Mouse (Mus musculus): ENCODE measurements at regions not wholly inside any gene's neighbourhood (a gene's known extent, or its start where the extent isn't known, plus 50 kb on each side); places are given as distances from the start of the nearest gene placed in this dataset.
A peak's percentile ranks its signal among the peaks of the same experiment; 100 is the strongest.

DNA sequence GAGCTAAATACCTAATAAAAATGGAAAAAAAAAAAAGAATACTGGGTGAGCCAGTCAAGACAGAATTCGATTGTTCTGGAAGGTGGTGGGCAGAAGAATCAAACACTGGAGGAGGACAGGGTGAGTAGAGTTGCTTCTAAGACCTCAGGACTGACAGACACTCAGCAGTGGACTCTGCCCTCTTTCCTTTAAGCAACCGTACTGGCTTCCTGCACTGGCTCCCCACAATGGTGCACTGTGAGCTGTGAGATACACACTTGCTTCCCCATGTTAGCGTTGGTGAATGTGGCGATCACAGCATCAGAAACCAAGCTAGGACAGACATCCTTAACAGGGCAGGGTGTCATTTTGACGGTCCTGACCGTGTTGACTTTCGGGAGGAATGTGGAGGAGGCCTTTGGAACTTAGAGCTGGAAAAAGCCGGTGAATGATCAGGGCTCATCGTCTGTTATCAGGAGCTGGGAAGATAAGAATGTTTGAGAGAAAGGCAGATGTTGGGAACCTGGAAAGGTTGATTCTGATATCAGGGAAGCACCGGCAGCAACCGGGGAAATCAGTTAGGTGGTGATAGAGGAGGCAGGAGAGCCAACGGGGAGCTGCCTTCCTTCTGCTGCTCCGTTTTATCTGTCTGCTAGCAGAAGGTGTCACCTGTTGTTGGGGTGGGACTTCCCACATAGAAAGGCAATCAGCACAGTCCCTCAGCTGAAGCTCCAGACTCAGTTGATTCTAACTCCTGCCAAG, 254.8 kb downstream of the Ajap1 start:
- no peak for DNase-seq (ENCODE audit: low spot score)

DNA sequence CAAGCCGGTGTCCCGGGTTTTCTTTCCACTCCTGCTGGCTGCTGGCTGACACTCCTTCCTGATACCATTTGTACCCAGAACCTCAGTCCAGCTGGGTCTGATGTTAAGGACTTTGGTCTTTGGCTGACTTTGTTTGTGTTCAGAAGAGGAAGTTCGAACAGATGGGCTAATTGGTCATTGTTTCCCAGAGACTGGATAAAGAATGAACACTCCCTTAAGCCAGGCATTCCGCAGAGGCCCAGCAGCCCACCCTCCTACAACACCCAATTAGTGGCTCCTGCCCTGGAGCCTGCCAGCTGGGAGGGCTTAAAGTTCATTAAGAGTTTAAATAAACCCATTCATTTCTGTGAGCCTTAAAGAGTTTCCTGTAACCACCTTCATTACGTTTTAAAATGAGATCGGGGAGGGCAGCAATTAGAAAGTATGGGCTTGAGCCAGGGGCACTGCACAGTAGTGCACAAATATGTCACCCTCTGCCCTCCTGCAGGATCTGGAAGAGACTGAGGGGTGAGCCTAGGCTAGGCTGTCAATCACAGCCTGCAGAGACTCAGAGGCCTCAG, 257.9 kb downstream of the Ajap1 start:
- DNase-seq (ENCODE audit: low spot score), result no peak

DNA sequence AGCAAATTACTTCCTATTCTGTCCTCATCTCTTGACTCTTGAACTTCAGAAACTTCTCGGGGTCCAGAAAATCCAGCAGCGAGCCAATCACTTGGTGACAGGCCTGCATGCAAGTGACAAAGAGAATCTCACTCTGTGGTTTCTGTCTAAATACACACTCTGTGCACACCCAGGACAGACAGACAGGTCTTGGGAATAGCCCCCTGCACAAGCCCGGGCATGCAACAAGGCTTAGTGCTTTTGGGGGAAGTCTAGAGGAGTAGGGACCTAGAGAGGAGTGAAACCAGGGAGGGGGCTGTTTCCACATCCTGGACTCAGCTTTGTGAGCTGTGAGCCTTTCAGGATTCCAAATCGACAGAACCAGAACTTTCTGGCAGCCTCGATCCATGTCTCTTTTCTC, 259.6 kb downstream of the Ajap1 start:
- DNase-seq (ENCODE audit: low spot score), result no peak

DNA sequence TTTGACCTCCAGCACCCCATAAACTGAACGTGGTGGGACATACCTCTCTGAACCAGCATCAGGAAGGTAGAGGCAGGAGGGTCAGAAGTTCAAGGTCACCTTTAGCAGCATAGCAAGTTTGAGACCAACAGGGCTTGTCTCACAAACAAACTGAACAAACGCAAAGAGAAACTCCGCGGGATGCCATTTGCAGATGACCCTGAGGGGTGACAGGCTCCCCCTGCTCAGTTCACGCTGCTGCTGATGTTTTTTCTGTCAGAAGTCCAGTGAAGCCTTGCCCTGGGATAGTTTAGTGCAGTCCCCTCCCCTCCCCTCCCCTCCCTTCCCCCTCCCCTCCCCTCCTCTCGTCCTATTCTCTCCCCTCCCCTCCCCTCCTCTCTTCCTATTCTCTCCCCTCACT, 262.1 kb downstream of the Ajap1 start:
- no peak for DNase-seq (ENCODE audit: low spot score)

DNA sequence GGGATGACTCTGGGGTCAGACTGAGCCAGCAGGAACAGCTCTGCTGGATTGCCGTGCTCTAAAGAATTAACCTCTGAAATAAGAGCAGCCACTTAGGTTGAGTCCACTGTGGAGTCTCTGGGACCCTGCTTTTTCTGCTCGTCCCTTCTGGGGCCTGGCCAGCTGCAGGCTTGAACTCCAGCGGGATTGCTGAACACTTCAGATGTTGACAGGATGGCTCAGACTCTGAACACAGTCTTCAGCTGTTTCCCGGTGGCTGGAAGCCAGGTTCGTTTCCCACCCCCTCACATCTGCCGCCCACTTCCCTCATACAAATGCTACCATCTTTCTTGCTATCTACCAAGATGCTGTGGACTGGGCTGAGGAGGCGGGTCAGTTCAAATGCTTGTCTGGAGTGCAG, 262.5 kb downstream of the Ajap1 start:
- DNase-seq (ENCODE audit: low spot score), result no peak

DNA sequence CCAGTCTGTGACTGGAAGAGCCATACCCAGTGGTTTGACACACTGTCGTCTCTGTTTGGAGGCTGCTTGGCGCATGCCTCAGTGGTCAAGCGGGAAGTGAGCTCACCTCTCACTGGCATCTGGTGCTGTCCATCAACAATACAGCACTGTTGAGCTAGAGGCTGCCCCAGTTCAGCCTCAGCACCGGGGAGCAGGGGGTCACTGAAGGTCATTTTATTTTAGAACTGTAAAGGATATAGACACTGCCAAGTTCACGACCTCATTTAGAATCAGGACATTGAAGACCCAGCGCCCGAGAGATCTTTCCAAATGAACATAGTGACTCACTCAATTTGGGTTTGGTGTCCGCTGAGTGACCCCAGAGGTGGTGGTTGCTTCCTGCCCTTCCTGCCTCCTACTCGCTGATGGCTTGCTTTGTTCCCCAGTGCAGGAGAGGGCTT, 265.1 kb downstream of the Ajap1 start:
- no peak for DNase-seq (ENCODE audit: low spot score)

DNA sequence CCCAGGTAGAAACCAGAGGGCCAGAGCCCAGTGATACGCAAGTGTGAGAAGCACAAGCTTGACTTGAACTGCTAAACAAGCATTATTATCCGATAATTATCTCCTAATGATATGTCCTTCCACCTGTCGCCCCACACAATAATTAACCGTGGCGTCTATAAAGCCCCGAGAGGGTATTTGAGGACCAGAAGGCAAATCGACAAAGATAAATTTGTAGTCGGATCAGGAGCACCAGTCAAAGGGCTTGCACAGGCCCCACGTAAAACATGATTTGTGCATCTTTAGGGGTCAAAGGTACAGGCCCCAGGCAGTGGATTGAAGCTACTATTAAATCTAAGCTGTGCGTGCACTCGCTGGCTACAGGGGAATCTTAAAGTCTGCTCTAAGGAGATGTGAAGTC, 270.5 kb downstream of the Ajap1 start:
- DNase-seq (ENCODE audit: low spot score), result no peak

DNA sequence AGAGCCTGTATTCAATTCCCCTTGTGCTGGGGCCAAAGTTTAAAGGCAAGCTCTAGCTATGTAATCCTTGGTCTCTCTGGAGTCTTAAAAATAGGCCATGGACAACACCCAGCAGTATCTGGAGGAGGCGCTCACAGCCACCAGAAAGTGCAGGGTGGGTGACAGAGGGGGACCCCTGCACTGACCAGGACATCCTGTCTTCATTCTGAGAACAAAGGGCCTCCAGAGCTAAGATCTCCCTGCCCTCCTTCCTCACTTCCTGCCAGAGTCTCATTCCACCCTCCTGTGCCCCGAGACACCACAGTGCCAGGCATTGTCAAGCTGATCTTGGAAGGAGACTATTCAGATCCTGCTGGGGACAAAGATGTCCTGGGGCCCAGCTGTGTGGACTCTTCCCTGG, 273.8 kb downstream of the Ajap1 start:
- no peak for DNase-seq (ENCODE audit: low spot score)

DNA sequence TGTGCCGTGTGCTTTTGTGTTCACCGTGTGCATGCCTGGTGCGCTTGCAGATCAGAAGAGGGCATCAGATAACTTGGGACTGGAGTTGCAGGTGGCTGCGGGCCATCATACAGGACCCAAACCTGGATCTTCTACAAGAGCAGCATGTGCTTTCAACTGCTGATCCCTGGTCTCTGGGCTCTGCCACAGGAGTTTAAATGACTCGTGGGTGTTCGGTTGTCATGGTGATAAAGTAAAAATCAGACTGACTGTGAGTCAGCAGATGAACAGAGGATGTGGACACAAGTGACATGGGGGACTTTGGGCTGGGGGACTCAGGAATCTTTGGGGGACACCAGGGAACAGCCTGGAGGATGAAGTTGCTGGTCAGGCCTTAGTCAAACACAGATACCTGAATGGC, 274.4 kb downstream of the Ajap1 start:
- DNase-seq (ENCODE audit: low spot score), result no peak

DNA sequence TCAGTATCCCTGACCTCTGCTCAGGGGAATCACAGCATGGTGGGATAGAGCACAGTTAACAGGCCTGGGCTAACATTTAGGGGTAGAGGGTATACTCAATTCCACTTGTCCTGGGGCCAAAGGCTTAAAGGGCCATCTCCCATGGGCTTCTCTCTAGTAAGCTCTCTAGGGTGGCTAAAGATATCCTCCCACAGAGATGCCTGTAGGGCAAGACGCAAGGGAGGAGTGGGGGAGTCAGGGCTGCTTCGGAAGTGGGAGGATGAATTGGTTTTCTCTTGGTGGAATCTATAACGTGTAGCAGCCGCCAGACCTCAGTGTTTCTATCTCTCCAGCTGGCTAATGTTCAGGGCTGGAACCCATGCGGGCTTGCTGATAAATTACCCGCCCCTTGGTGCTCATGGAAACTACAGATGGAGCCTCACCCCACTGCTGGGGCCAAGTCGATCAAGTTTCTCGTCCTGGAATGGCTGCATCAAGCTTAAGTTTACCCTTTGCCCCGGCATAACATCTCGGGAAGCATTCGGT, 275.0 kb downstream of the Ajap1 start:
- no peak for DNase-seq (ENCODE audit: low spot score)

DNA sequence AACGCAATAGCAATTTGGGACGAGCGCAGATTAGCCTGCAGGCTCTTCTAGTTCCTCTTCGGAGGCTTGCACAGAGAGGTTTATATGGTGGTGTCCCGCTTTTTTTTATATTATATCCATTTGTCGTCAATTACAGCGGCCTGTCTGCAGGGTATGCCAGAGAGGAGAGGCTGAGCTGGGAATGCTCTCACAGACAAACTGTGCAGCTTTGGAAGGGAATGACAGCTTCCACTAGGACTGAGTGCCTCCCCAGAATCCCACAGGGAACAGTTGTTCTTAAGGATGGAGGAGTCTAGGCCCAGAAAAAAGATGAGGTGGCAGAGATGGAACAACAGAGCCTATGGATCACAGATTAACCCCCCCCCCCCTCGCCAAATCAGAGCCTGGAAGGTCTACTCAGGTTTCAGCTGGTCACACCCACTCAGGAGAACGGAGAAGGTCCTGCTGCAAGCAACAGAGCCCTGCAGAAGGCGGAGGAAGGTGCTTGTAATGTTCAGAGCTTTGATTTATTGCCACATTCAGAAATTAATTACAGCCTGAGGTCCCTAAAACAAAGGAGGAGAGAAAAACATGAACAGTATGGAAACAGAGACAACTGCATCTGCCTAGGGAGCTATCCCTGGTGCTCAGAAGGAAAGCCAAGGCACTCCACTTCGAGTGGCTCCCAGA, 275.7 kb downstream of the Ajap1 start:
- DNase-seq (ENCODE audit: low spot score), result no peak

DNA sequence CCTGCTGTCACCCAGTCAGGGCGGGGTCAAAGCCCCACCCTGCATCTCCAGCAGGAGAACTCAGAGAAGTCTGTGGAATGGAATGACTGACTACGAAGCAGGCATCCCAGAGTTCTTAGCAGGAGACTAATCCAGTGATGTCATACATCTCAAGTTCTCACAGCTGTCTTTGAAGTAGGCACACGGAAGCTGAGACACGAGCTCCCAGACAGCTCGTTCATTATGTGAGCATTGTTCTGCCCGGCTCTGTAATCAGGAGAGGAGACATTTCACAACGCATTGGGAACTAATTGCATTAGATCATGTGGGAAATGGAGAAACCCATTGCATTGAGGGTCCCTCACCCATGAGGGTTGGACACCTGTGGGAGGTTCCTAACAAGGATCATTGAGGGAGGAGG, 277.8 kb downstream of the Ajap1 start:
- DNase-seq (ENCODE audit: low spot score), result no peak

DNA sequence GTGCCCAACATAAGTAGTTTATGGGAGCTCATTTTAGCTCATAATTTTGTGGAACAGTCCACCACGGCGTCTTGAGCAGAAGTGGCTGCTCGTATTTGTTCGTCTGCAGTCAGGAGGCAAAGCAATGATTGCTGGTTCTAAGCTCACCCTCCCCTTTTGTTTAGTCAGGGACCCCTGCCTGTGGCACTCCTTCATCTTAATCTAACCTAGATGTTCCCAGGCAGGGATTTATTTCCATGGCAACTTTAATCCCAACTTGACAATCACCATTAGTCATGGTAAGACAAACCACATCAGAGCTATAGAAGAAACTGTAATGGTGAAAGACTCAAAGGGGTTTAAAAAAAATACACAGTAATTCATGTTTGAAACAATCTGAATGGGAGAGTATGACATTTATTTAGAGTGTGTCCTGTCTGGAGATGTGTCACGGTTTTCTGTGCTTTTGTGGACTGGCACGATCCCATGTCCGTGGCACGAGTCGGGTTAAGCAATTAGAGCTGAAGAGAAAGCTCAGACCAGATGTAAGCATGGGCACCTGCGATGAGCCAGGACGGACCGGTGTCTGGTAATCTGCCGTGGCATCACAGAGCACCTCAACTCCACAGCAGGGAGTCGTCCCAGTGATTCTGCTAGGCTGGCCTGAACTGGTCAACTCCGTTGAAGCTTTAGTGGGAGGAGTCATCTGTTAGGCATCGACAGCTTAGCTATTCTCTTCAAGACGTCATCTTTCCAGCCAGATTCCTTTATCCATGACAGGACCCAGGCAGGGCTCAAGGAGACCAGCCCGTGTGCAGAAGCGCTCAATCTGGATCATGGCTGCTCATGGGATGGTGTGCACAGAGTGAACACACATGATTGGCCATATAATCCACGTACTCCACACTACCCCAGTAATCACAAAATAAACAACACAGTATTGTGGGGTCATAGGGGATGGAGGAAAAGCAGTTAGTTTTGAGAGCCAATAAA, 281.5 kb downstream of the Ajap1 start:
- no peak for DNase-seq (ENCODE audit: low spot score)

DNA sequence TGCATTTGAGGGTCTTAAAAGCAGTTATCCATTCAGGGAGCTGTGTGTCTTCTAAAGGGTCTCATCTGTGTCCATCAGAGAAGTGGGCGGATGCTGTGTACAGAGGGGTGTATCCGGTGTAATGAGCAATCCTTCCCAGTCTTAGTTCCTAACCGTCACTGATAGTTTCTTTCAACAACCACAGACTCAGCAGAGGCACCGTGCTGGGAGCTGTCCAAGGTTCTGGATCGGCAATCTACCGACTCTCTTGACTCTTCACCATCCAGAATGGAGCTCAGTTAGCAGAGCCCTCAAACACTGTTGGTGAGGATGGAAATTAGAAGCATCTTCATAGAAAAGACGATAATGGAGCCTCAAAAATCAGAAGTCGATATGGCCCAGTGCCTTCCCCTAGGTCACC, 293.1 kb downstream of the Ajap1 start:
- peak; percentile 25 for DNase-seq (ENCODE audit: low spot score)

DNA sequence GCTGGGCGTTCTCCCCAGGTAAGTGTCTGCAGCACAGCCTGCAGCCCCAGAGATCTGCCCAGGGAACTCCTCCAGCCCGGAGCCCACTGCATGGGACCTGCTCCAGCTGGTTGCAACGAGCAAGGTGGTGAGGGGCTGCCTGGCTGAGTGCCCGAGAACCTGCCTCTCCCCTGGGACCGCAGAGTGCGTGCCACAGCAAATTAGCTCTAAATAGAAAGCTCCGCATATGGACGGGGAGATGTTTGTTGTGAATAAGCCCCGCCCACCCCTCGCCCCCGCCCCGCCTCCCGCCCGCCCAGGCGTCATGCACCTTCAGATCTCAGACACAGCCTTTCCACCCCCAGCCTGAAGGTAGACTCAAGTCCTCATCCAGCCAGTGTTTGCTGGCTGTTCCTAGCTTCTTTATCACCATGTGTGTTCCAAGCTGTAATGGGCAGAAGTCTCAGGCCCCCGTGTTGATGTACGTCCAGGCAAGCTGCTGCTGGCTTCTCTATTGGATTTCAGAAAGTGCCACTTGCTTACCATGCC, 294.0 kb downstream of the Ajap1 start:
- no peak for DNase-seq (ENCODE audit: low spot score)

DNA sequence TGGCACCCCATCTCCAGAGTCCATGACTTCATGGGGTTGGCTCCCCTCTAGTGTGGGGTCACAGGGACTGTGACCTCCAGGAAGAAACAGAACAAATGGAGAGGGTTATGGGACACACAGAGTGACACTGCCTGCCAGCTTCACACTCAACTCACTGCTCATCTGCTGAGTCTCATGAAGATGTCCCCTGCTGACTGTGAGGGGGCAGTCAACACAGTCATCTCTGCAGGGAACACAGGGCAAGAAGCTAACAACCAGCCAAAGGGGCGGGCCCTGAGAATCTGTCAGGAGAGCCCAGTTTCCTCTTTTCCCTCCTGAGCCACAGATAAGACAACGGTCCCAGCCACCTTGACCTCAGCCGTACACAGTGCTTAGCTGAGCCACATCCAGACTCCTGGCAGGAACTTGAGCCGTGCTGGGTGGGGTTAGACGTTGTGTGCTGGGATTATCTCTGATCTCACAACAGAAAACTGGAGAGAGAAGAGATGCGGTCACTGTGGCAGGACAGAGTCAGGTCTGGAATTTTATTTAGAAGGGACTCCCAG, 294.6 kb downstream of the Ajap1 start:
- no peak for DNase-seq (ENCODE audit: low spot score)

DNA sequence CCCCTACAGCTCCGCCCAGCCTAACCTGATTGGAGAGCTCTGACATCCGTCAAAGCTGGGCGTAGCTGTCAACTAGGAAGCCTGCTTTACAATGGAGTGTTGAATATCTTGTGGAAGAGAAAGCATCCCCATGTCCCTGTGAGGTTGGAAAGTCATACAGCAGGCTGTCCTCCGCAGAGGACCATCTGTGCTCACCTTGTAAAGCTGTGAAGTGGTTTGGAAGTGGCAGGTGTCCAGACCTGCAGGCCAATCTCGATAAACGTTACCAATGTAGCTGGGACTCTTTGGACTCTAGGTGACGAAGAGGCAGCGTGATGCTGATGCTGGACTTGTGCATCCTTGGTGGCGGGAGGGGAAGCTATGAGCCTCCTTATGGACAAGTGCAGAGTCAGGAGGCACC, 305.1 kb downstream of the Ajap1 start:
- DNase-seq (ENCODE audit: low spot score), result no peak

DNA sequence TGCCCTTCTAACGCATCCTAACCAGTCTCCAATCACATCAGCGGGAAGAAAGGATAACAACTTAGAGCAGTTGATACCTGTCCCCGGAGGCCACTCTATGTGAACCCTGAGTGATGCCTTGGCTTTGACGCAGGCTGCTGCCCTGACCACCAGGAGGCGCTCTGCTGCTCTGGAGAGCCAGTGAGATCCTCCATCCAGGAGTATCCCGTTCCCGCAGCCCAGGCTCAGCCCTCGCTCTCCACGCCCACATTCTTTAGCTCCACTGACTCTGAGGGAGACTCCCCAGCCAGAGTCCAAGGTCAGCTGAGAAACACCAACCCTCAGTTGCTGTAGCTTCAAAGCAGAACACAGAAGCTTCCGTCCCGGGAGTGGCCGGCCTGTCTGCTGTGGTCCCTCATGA, 307.0 kb downstream of the Ajap1 start:
- DNase-seq (ENCODE audit: low spot score), result peak; percentile 21

DNA sequence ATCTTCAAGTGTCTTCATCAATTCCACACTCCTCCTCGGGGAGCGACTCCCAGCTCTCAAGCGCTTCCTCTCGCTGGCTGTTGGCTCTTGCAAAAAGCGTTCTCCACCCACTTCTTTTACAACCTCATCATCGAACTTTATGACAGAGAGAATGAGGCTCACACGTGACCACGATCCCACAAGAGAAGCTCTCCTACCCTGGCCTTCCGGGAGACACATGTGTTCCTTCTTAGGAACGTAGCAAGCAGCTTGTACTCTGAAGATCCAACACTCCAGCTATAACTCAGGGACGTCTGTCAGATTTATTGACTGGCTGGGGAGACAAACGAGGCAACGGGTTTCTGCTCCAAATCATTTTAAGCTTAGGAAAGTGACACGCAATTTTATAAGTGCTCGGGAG, 307.5 kb downstream of the Ajap1 start:
- DNase-seq (ENCODE audit: low spot score), result no peak

DNA sequence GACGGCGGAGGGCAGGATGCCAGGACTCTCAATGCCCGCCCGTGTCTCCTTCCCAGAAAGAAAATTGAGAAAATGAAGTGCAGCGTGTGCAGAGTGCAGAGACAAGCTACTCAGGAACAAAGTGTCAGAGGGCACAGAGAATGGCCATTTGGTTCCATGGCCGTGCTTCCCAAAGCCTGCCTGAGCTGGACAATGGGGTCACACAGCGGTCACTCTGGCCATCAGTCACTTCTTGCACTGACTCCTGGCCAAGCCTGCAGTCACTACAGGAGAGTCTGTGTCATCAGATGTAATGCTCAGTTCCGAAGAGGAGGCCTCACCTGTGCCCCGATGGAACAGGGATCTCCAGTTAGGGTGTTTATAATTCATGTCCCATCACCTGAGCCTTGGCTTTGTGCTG, 312.6 kb downstream of the Ajap1 start:
- no peak for DNase-seq (ENCODE audit: low spot score)

DNA sequence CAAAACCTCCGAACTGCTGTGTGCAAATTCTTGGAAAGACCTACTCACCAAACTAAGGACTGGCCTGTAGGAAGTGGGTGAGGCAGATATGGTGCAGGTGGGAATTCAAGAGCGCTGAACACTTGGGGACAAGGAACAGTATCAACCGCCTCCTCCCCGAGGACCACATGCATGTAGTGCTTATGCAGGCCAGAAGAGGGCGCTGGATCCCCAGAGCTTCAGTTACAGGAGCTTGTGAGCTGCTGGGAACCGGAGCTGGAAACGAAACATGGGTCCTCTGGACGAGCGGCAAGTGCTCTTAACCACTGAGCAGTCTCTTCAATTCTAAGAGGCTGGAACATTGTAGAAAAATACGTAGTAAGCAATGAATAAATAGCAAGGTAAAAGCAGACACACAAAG, 317.8 kb downstream of the Ajap1 start:
- no peak for DNase-seq (ENCODE audit: low spot score)
